9 mouse cellular contexts compared by ENCODE assay signal in the genomic region with DNA sequence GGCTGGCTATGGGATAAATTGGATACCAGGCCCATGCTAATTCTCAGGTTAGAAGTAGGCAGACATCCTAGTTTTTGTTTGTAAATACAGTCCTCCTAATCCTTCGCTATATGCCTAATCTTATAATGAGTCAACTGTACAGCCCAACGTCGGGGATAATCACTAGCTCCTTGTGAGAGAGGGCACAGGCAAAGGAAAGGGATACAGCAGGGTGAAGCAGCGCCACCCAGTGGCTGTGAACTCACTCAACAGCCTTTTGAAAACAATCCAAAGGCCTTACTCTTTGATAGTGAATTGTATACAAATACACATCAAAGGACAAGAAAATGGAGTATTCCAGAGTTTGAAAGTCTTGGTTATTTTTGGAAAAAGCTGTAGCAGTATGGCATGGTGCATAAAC. TPM values are rescaled to one million over a fixed set of nuclear protein-coding genes. Genes with fewer than 3 reads are reported as not detected.
DNase-seq lines count a peak whose midpoint lies in the region; ATAC-seq and TF ChIP-seq lines count a peak whose summit lies in the region.
"Had no signal": no experiment of that assay in that cellular context is flagged by ENCODE, and none has a peak within 500 bp of the region (broad histone marks: within the 10 kb centered on the region; RNA-seq: fewer than 3 reads in every experiment).

No protein-coding gene starts in this region.

- no peak overlapping the region for H3K4me2 ChIP-seq in heart, embryonic 12.5 days
- no peak overlapping the region for H3K4me2 ChIP-seq in kidney, postnatal 0 days (ENCODE audit: low read length)
- H3K4me2 ChIP-seq: liver, embryonic 15.5 days had no signal

- peaks cover 45% of the 10 kb centered on the region for H3K36me3 ChIP-seq in heart, embryonic 12.5 days
- peaks cover 26% of the 10 kb centered on the region for H3K36me3 ChIP-seq in kidney, postnatal 0 days (ENCODE audit: insufficient read depth, low read length)

- peak; percentile 73 for TF ChIP-seq CTCF in kidney, postnatal 0 days (IDR thresholded peaks at IDR 0.05; ENCODE audit: low read depth)
- peak; percentile 80 for TF ChIP-seq CTCF in lung, adult 2 months (IDR thresholded peaks at IDR 0.05; ENCODE audit: insufficient read depth, low read length)

- peaks cover 3% of the 10 kb centered on the region for H3K9me3 ChIP-seq in heart, embryonic 12.5 days (replicated peaks)
- H3K9me3 ChIP-seq in kidney, postnatal 0 days (replicated peaks; ENCODE audit: low read length) = no peaks in the 10 kb centered on the region
- H3K9me3 ChIP-seq: liver, embryonic 15.5 days had no signal

- H3K4me1 ChIP-seq in heart, embryonic 12.5 days (replicated peaks) = no peaks in the 10 kb centered on the region
- H3K4me1 ChIP-seq in kidney, postnatal 0 days (replicated peaks; ENCODE audit: insufficient read depth, low read length) = no peaks in the 10 kb centered on the region
- H3K4me1 ChIP-seq in lung, adult 2 months (ENCODE audit: control insufficient read depth, insufficient read depth, low read length) = no peaks in the 10 kb centered on the region; the same call in 1 of the 2 replicates
- H3K4me1 ChIP-seq: liver, embryonic 15.5 days had no signal

- H3K27ac ChIP-seq in heart, embryonic 12.5 days (ENCODE audit: poor library complexity, severe bottlenecking) = no peak overlapping the region
- H3K27ac ChIP-seq in kidney, postnatal 0 days = no peak overlapping the region
- H3K27ac ChIP-seq: liver, embryonic 15.5 days had no signal

- peak; percentile 32 to 65 for DNase-seq in heart, postnatal 10 days
- DNase-seq in 416B (ENCODE audit: low read depth) = peak; percentile 69
- DNase-seq in adrenal gland, adult 2 months = peak; percentile 69
- DNase-seq in embryo, embryonic 9.5 days (ENCODE audit: extremely low spot score) = peak; percentile 13
- peak; percentile 73 for DNase-seq in kidney, postnatal 0 days (ENCODE audit: low spot score)
- DNase-seq in lung, adult 2 months = peak; percentile 25
- peak; percentile 22 for DNase-seq in skeletal muscle tissue, adult 2 months (ENCODE audit: low read depth, low spot score)

- TF ChIP-seq POLR2A in lung, adult 2 months (IDR thresholded peaks at IDR 0.05; ENCODE audit: borderline replicate concordance, extremely low read depth, low read depth, low read length) = no peak

- 47% methylated on average over 4 of the region's 4 CpGs for WGBS in heart, embryonic 12.5 days
- WGBS in kidney, postnatal 0 days = 66% methylated on average over 4 of the region's 4 CpGs
- WGBS in lung, adult 2 months = 38% methylated on average over 4 of the region's 4 CpGs

- H3K9ac ChIP-seq in heart, embryonic 12.5 days = no peak overlapping the region
- no peak overlapping the region for H3K9ac ChIP-seq in kidney, postnatal 0 days (ENCODE audit: low read depth, low read length)
- H3K9ac ChIP-seq: liver, embryonic 15.5 days had no signal

- intact Hi-C loops in heart, postnatal 10 days (cut with DNase I) = no loop called here

- no peak for ATAC-seq in heart, embryonic 12.5 days (ENCODE audit: insufficient number of reproducible peaks, low FRiP score)
- ATAC-seq in kidney, postnatal 0 days (replicated peaks; ENCODE audit: low FRiP score, low read depth) = 0 out of 2 replicates have a peak, but pooled peaks have one; percentile 43

- no peak overlapping the region for H3K4me3 ChIP-seq in heart, embryonic 12.5 days
- H3K4me3 ChIP-seq in kidney, postnatal 0 days (replicated peaks; ENCODE audit: low read depth, low read length) = no peak overlapping the region
- H3K4me3 ChIP-seq in lung, adult 2 months (replicated peaks; ENCODE audit: extremely low read depth, low read depth, low read length) = no peak overlapping the region
- H3K4me3 ChIP-seq: liver, embryonic 15.5 days had no signal

- no peaks in the 10 kb centered on the region for H3K27me3 ChIP-seq in heart, embryonic 12.5 days (replicated peaks)
- H3K27me3 ChIP-seq in kidney, postnatal 0 days (ENCODE audit: insufficient read depth, low read length) = no peaks in the 10 kb centered on the region
- H3K27me3 ChIP-seq: liver, embryonic 15.5 days had no signal

RNA-seq across cellular contexts. Expression of gene Yae1d1, which starts 10.0 kb away (rescaled TPM):
- 10 to 100 TPM; 22.4 to 30.1 TPM for total RNA-seq in heart, postnatal 10 days (2021)
- 73.4 and 78.9 TPM in 2 replicates for polyA plus RNA-seq in heart, embryonic 12.5 days (2016; fragmentation: Nextera tagmentation; extraction: Ambion mirVana)
- 10 to 100 TPM; 24.5 to 28.7 TPM for total RNA-seq in adrenal gland, adult 2 months (2021)
- polyA plus RNA-seq in adrenal gland, adult 2 months (2012; rRNA removed) = 1.6 and 2.8 TPM in 2 replicates
- 71.1 and 71.4 TPM in 2 replicates for polyA plus RNA-seq in kidney, postnatal 0 days (2015; fragmentation: Nextera tagmentation; extraction: Ambion mirVana)
- polyA plus RNA-seq in lung, adult 2 months (2012; rRNA removed) = 10.5 and 16.1 TPM in 2 replicates

RNA-seq across cellular contexts. Expression of gene Rala, which starts 39.2 kb away (rescaled TPM):
- total RNA-seq in heart, postnatal 10 days (2021) = 10 to 100 TPM; 47.4 to 48.9 TPM
- polyA plus RNA-seq in heart, embryonic 12.5 days (2016; fragmentation: Nextera tagmentation; extraction: Ambion mirVana) = 80.0 and 86.1 TPM in 2 replicates
- 10 to 100 TPM; 55.0 to 70.7 TPM for total RNA-seq in adrenal gland, adult 2 months (2021)
- polyA plus RNA-seq in adrenal gland, adult 2 months (2012; rRNA removed) = 22.2 and 22.8 TPM in 2 replicates
- 98.6 and 102 TPM in 2 replicates for polyA plus RNA-seq in kidney, postnatal 0 days (2015; fragmentation: Nextera tagmentation; extraction: Ambion mirVana)
- polyA plus RNA-seq in lung, adult 2 months (2012; rRNA removed) = 12.8 and 25.2 TPM in 2 replicates

Comparison
In these comparisons a context has a peak if more than half of its experiments do, and no peak if none do; other contexts are left out.
1. DNase-seq: peak in every context shown above with its lines; median percentile 73 in kidney, postnatal 0 days; 69 in 416B; 69 in adrenal gland, adult 2 months; 48 in heart, postnatal 10 days; 25 in lung, adult 2 months; 22 in skeletal muscle tissue, adult 2 months; 13 in embryo, embryonic 9.5 days.